Mouse (Mus musculus) right cerebral cortex, postnatal 4 days (tissue): ENCODE data around the gene Bcam.

Experiments used
- DNase-seq: peaks from one replicate; pipeline ENCODE4 v3.0.0-alpha.2; 2022

Bcam gene

GRCm38 (mm10) chr7:19718297-19718952 is 52.4 kb downstream of the Bcam start:
- no peak for DNase-seq

DNA sequence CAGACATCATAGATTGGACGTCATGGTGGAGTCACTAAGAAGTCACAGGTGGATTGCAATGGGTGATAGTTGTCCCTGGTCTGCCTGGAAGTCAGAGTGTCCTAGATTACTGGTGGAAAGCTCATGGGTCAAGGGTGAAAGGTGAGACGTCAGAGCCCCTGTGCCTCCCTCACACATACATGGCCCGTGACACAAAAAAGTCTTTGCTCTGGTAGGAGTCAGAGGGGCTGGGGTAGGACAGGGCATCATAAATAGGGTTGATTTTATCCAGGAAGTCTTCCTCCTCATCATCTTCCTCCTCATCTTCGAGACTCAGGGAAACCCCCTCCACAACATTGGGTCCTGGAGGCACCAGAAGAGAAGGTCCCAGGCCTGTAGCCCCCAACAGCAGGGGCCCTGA is 53.5 kb downstream of the Bcam start:
- no peak for DNase-seq

GRCm38 (mm10) chr7:19716822-19717221 is 54.0 kb downstream of the Bcam start:
- DNase-seq = no peak

- no peak for DNase-seq
These were observed 54.6 kb downstream of the Bcam start for GRCm38 (mm10) chr7:19716055-19716682.

GRCm38 (mm10) chr7:19715239-19716054 is 55.4 kb downstream of the Bcam start, which contains the start of gene Tomm40:
TSS of gene Tomm40 (minus strand) at chr7:19715438.
- DNase-seq = peak; percentile 95

DNA sequence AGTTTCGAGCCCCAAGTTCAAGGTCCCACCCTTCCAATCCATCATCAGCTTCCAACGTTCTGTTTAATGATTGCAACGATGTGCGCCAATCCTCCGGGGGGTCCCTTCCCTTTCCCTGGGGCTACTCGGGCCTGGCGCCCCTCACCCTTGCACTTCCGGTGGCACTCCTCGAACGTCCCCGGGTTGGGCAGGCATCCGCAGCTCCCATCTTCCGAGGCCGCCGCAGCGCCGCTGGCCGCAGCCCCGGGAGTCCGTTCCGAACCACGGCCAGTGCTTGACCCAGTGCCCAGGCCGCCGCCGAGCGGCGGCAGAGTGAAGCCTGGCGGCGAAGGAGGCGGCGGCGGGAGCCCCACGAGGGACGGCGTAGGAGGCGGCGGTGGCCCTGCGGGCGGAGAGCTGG is 56.0 kb downstream of the Bcam start:
- no peak for DNase-seq

DNA sequence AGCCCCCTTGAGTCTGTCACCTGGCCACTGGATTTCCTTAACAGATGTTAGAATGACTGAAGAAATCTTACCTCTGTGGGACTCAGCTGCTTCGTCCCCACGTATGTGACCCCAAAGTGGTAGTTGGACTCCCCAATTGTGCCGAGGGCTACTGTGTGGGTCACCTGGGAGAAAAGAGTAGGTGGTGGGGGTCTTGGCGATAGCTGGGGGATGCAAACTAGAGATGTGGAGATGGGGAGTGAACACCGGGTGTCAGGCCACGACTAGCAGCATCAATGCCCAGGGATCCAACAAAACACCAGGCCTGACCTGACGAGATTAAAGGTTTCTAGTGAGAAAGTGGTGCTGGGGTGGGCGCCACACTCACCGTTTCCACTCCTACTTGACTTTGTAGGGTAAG is 57.2 kb downstream of the Bcam start:
- no peak for DNase-seq

- no peak for DNase-seq
These were observed 57.6 kb downstream of the Bcam start for GRCm38 (mm10) chr7:19713196-19713595.

DNA sequence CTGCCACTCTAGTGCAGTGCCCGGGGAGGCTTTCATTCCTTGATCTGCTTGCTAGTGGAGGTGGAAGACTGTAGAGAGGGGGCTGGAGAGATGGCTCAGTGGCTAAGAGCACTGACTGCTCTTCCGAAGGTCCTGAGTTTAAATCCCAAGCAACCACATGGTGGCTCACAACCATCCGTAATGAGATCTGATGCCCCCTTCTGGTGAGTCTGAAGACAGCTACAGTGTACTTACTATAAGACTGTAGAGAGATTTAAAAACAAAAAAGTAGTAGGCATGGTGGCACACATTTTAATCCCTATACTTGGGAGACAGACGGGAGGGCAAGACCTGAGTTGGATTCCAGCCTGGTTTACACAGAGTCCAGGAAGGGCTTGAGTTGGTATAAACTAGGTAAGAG is 58.4 kb downstream of the Bcam start:
- DNase-seq = no peak

DNA sequence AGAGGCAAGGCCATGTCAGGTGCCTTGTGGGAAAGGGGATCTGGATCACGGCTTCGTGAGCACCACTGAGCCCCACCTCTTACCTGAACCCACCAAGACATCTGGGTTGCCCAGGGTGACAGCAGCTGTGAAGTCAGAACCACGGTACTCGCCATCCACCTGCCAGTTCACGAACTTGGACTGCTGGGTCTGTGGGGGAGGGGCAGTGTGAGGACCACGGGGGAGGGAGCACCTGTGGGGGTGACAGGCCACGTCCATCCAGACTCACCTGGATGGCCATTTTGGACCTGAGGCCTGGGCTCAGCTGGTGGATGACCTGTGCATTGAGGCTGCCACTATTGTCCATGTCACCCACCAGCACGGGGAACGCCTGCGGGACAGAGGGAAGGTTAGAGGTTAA is 60.2 kb downstream of the Bcam start:
- DNase-seq = no peak
